Mouse (Mus musculus) CH12.LX (cell line): ENCODE results near the gene 4930404N11Rik.

Experiments used
- BHLHE40 ChIP-seq: IDR thresholded peaks from 2 replicates; pipeline ENCODE4 v1.6.1; 2011; ENCODE audit warnings: mild to moderate bottlenecking, low read depth, low read length, improper control_type of control experiment
- CTCF ChIP-seq, 2 experiments: IDR thresholded peaks in 1 of 2; conservative IDR thresholded peaks in 1 of 2; 2 replicates each; pipeline ENCODE4 v1.5.1; 2011 to 2012; ENCODE audit warnings: low read depth in 2 of 2, low read length in 2 of 2, improper control_type of control experiment in 1 of 2, inconsistent platforms in 1 of 2, mild to moderate bottlenecking in 1 of 2, moderate library complexity in 1 of 2
- E2F4 ChIP-seq: IDR thresholded peaks from 2 replicates; pipeline ENCODE4 v1.6.1; 2011; ENCODE audit warnings: low read depth, low read length, improper control_type of control experiment; ENCODE audit not compliant: insufficient replicate concordance
- JUND ChIP-seq: conservative IDR thresholded peaks from 2 replicates; pipeline ENCODE4 v1.6.1; 2011; ENCODE audit warnings: low read depth, low read length, improper control_type of control experiment
- MAX ChIP-seq: IDR thresholded peaks from 2 replicates; pipeline ENCODE4 v1.6.1; 2011; ENCODE audit warnings: low read length, improper control_type of control experiment
- MEF2A ChIP-seq: IDR thresholded peaks from 2 replicates; pipeline ENCODE4 v1.6.1; 2014; ENCODE audit warnings: low read depth, mild to moderate bottlenecking, inconsistent platforms, low read length, improper control_type of control experiment, borderline replicate concordance
- MYC ChIP-seq: IDR thresholded peaks from 2 replicates; pipeline ENCODE4 v1.6.1; 2011; ENCODE audit warnings: low read depth, mild to moderate bottlenecking, improper control_type of control experiment, low read length
- NRF1 ChIP-seq: IDR thresholded peaks from 2 replicates; pipeline ENCODE4 v1.6.1; 2014; ENCODE audit warnings: low read depth, mild to moderate bottlenecking, inconsistent platforms, low read length, improper control_type of control experiment, moderate library complexity
- POLR2A ChIP-seq: IDR thresholded peaks from 2 replicates; pipeline ENCODE4 v1.6.1; 2011; ENCODE audit warnings: low read depth, mild to moderate bottlenecking, improper control_type of control experiment, low read length
- POLR2AphosphoS2 ChIP-seq: IDR thresholded peaks from 2 replicates; pipeline ENCODE4 v1.6.1; 2011; ENCODE audit warnings: low read depth, low read length, improper control_type of control experiment

DNA sequence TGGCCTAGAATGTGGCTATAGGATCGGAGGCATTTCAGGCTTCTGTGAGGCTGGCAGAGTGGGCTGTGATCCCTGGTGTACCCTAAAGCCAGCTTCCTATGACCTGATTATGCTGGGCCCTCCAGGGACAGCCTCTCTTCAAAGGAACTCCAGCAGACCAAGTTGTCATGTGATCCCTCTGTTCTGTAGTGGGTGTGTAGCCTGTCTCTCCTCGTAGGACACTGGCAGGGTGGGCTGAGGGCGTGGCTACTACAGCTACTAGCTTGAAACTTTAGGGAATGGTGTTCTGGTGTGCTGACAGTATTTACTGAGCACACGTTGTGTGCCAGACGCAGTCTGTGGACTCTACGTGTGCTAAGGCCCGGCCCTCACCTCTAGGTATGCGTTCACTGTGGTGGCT, 4.9 kb downstream of the 4930404N11Rik start:
- TF ChIP-seq BHLHE40, result no peak
- TF ChIP-seq POLR2A, result no peak
- TF ChIP-seq CTCF (conservative IDR thresholded peaks at IDR 0.05 in 1 of 2, IDR thresholded peaks at IDR 0.05 in 1 of 2; ENCODE audit: low read depth in 2 of 2, low read length in 2 of 2), result no peak
- no peak for TF ChIP-seq E2F4
- TF ChIP-seq NRF1, result no peak
- no peak for TF ChIP-seq POLR2AphosphoS2
- no peak for TF ChIP-seq MYC
- TF ChIP-seq MEF2A, result no peak
- no peak for TF ChIP-seq JUND
- no peak for TF ChIP-seq MAX
